Mouse (Mus musculus) hindbrain, embryonic 14.5 days (tissue): ENCODE data around the gene L1td1. TPM values are rescaled to one million over a fixed set of nuclear protein-coding genes. Genes with fewer than 3 reads are reported as not detected.

Source experiments
- polyA plus RNA-seq: library from polyadenylated mRNA; unstranded; fragments of >200 nt; fragmentation: Nextera tagmentation; extraction: Ambion mirVana; gene quantifications from 2 replicates; pipeline ENCODE4 v1.2.1, GENCODE M21; 2014

Gene L1td1
- polyA plus RNA-seq, 1 experiment from 2014 or later: not detected

Other genes with a start within 250 kb of the L1td1 start
- 0.95 and 1.0 TPM in 2 replicates for gene Kank4, start 90.8 kb downstream of the L1td1 start, polyA plus RNA-seq
- gene I0C0044D17Rik, start 97.1 kb downstream of the L1td1 start, polyA plus RNA-seq: not detected in 2 replicates
- 36.1 and 39.4 TPM in 2 replicates for gene Usp1, start 197.1 kb downstream of the L1td1 start, polyA plus RNA-seq